Mouse (Mus musculus): ENCODE results near the gene Cog6. TPM values are rescaled to one million over a fixed set of nuclear protein-coding genes. Genes with fewer than 3 reads are reported as not detected.

Cog6 gene
- polyA plus RNA-seq, 1 experiment: 7.2 TPM

DNA sequence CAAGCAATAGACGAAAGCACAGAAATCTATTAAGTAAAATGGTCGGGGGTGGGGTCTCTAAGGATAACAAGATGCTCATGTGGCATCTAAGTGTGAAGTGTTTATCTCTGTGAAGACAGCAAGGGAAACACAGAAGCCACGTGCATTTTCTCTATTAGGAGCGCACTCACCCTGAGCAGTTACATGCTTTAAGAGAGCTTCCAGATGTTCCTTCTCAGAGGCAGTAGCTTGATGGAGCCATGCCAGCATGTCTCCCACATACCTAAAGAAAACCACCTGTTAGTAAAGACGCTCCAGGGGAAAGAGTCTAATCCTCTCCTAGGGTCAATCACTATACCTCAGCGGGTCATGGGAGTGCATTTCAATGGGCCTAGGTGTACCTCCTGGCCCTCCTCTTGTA lies 15.0 kb downstream of the Cog6 start:
- DNase-seq (ENCODE audit: low read depth in 1 of 2, low spot score in 2 of 2): no peak
- Histone ChIP-seq H3K36me3 (ENCODE audit: control insufficient read depth, insufficient read depth, low read length) (peaks cover 27% of the 10 kb centered on the region), H3K4me3 (ENCODE audit: extremely low read depth, insufficient read depth, insufficient read length) (no peak overlapping the region), H3K4me1 (ENCODE audit: control insufficient read depth, insufficient read depth, insufficient read length) (no peaks in the 10 kb centered on the region), H3K27ac (ENCODE audit: insufficient read depth, low read length) (no peak overlapping the region), H3K27me3 (ENCODE audit: control insufficient read depth, insufficient read depth, low read length) (no peaks in the 10 kb centered on the region)
- 88% methylated on average over 6 of the region's 6 CpGs for WGBS
- TF ChIP-seq POLR2A (IDR thresholded peaks at IDR 0.05; ENCODE audit: low read depth, low read length) (no peak), CTCF (IDR thresholded peaks at IDR 0.05; ENCODE audit: extremely low read depth, insufficient read depth, insufficient read length, insufficient replicate concordance) (no peak)

DNA sequence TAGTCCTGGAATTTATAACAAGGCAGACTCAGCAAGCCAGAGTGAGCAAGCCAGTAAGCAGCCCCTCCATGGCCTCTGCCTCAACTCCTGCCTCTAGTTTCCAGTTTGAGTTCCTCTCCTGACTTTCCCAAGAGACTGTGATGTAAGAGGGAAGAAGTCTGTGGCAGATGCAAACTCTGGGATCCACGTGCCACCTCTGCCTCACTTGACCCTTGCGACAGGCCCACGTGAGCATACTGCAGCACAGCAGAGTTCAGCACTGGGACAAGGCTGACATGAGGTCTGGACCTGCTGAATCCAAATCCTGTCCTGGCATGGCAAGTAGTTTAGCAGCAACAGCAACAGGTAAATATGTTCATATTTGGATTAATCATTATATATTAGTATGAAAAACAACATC lies 17.0 kb downstream of the Cog6 start:
- DNase-seq (ENCODE audit: low read depth in 1 of 2, low spot score in 2 of 2): no peak
- 91% methylated on average over 3 of the region's 3 CpGs for WGBS
- H3K36me3 ChIP-seq (ENCODE audit: control insufficient read depth, insufficient read depth, low read length): peaks cover 31% of the 10 kb centered on the region
- no peak overlapping the region for H3K27ac ChIP-seq (ENCODE audit: insufficient read depth, low read length)
- no peaks in the 10 kb centered on the region for H3K4me1 ChIP-seq (ENCODE audit: control insufficient read depth, insufficient read depth, insufficient read length)
- H3K27me3 ChIP-seq (ENCODE audit: control insufficient read depth, insufficient read depth, low read length): no peaks in the 10 kb centered on the region
- TF ChIP-seq CTCF (IDR thresholded peaks at IDR 0.05; ENCODE audit: extremely low read depth, insufficient read depth, insufficient read length, insufficient replicate concordance) (no peak), POLR2A (IDR thresholded peaks at IDR 0.05; ENCODE audit: low read depth, low read length) (no peak)
- H3K4me3 ChIP-seq (ENCODE audit: extremely low read depth, insufficient read depth, insufficient read length): no peak overlapping the region

DNA sequence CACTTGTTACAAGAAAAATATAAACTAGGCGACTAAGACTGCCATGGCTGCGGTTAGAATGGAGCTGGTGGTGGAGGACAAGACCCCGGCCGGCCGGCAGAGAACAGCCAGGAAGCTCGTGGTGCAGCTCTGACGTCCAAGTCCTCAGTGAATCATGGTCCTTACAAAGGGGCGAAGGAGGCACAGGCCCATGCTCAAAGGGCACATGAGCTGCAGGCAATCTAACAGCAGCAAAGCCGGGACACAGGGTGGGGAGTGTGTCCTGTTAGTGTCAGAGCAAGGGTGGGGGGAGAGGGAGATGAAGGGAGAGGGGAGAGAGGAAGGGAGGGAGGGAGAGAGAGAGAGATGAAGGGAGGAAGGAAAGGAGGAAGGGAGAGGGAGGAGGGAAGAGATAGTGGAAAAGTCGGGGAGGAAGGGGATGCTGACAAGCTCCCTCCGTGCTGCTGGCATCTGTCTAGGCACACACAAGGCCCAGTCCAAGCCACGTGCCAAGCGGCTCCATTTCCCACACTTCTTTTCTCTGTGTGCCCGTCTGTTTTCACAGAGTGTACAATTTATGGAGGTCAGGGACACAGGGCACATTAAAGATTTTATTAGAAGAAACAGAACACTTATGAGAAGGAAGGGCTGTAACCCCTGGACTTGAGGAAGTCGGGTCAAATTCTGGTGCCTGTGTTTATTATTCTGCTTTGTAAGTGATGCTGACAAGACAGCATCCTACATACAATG lies 17.9 kb downstream of the Cog6 start:
- Histone ChIP-seq H3K36me3 (ENCODE audit: control insufficient read depth, insufficient read depth, low read length) (peaks cover 31% of the 10 kb centered on the region), H3K4me1 (ENCODE audit: control insufficient read depth, insufficient read depth, insufficient read length) (no peaks in the 10 kb centered on the region), H3K4me3 (ENCODE audit: extremely low read depth, insufficient read depth, insufficient read length) (no peak overlapping the region), H3K27me3 (ENCODE audit: control insufficient read depth, insufficient read depth, low read length) (no peaks in the 10 kb centered on the region), H3K27ac (ENCODE audit: insufficient read depth, low read length) (no peak overlapping the region)
- no peak for DNase-seq (ENCODE audit: low read depth in 1 of 2, low spot score in 2 of 2)
- whole genome bisulfite sequencing: 92% methylated on average over 15 of the region's 15 CpGs
- TF ChIP-seq POLR2A (IDR thresholded peaks at IDR 0.05; ENCODE audit: low read depth, low read length): no peak
- no peak for TF ChIP-seq CTCF (IDR thresholded peaks at IDR 0.05; ENCODE audit: extremely low read depth, insufficient read depth, insufficient read length, insufficient replicate concordance)

DNA sequence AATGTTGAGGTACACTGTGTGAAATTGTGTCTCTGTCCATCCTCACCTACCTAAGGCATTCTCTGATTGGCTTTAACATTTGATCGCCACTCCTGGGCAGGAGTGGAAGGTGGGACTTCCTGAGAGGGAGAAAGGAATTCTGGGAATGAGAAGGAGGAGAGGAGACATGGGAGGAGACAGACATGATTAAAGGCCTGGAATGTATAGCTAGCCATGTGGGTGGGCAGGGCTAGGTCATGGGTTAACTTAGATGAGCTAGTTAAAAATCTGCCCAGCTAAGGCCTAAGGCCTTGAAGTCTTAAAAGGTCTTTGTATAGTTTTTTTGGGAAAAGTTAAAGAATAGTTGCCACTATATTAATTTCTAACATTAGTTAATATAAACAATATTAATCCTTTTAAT lies 19.7 kb downstream of the Cog6 start:
- no peaks in the 10 kb centered on the region for H3K4me1 ChIP-seq (ENCODE audit: control insufficient read depth, insufficient read depth, insufficient read length)
- WGBS: 95% methylated on average over 1 of the region's 1 CpGs
- no peak for DNase-seq (ENCODE audit: low read depth in 1 of 2, low spot score in 2 of 2)
- no peak for TF ChIP-seq POLR2A (IDR thresholded peaks at IDR 0.05; ENCODE audit: low read depth, low read length)
- no peaks in the 10 kb centered on the region for H3K27me3 ChIP-seq (ENCODE audit: control insufficient read depth, insufficient read depth, low read length)
- H3K27ac ChIP-seq (ENCODE audit: insufficient read depth, low read length): no peak overlapping the region
- H3K36me3 ChIP-seq (ENCODE audit: control insufficient read depth, insufficient read depth, low read length): peaks cover 32% of the 10 kb centered on the region
- H3K4me3 ChIP-seq (ENCODE audit: extremely low read depth, insufficient read depth, insufficient read length): no peak overlapping the region

GRCm38 (mm10) chr3:52996635-52997034 lies 20.4 kb downstream of the Cog6 start:
- no peak for DNase-seq (ENCODE audit: low read depth in 1 of 2, low spot score in 2 of 2)
- WGBS: 93% methylated on average over 5 of the region's 5 CpGs
- no peaks in the 10 kb centered on the region for H3K4me1 ChIP-seq (ENCODE audit: control insufficient read depth, insufficient read depth, insufficient read length)
- peaks cover 27% of the 10 kb centered on the region for H3K36me3 ChIP-seq (ENCODE audit: control insufficient read depth, insufficient read depth, low read length)
- TF ChIP-seq POLR2A (IDR thresholded peaks at IDR 0.05; ENCODE audit: low read depth, low read length) (no peak), CTCF (IDR thresholded peaks at IDR 0.05; ENCODE audit: extremely low read depth, insufficient read depth, insufficient read length, insufficient replicate concordance) (no peak)
- H3K4me3 ChIP-seq (ENCODE audit: extremely low read depth, insufficient read depth, insufficient read length): no peak overlapping the region
- H3K27ac ChIP-seq (ENCODE audit: insufficient read depth, low read length): no peak overlapping the region
- no peaks in the 10 kb centered on the region for H3K27me3 ChIP-seq (ENCODE audit: control insufficient read depth, insufficient read depth, low read length)

DNA sequence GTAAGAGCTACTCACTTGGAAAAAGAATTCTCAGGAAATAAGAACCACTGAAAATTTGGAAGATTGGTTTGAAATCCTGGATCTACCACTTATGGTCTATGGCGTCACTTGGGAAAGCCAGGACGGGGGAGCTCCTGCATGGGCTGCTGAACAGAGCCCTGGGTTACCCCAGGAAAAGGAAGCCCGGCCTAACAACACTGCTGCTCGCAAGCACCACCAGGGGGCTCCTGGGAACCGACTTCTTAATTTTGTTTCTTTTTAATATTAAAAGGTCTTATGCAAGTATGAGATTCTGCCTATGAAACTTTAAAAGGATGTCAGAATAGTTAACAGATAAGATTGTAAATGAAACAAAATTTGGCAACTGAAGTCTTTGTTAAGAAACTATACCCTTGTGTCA lies 22.4 kb downstream of the Cog6 start:
- H3K4me1 ChIP-seq (ENCODE audit: control insufficient read depth, insufficient read depth, insufficient read length): no peaks in the 10 kb centered on the region; the same call in 1 of the 2 replicates
- peaks cover 19% of the 10 kb centered on the region for H3K36me3 ChIP-seq (ENCODE audit: control insufficient read depth, insufficient read depth, low read length)
- no peak for DNase-seq (ENCODE audit: low read depth in 1 of 2, low spot score in 2 of 2)
- 59% methylated on average over 5 of the region's 5 CpGs for WGBS
- no peaks in the 10 kb centered on the region for H3K27me3 ChIP-seq (ENCODE audit: control insufficient read depth, insufficient read depth, low read length)
- no peak overlapping the region for H3K4me3 ChIP-seq (ENCODE audit: extremely low read depth, insufficient read depth, insufficient read length)
- no peak for TF ChIP-seq CTCF (IDR thresholded peaks at IDR 0.05; ENCODE audit: extremely low read depth, insufficient read depth, insufficient read length, insufficient replicate concordance)
- no peak overlapping the region for H3K27ac ChIP-seq (ENCODE audit: insufficient read depth, low read length)

GRCm38 (mm10) chr3:52993296-52993695 lies 23.7 kb downstream of the Cog6 start:
- no peak for TF ChIP-seq CTCF (IDR thresholded peaks at IDR 0.05; ENCODE audit: extremely low read depth, insufficient read depth, insufficient read length, insufficient replicate concordance)
- TF ChIP-seq POLR2A (IDR thresholded peaks at IDR 0.05; ENCODE audit: low read depth, low read length): no peak
- H3K4me3 ChIP-seq (ENCODE audit: extremely low read depth, insufficient read depth, insufficient read length): no peak overlapping the region
- no peak for DNase-seq (ENCODE audit: low read depth in 1 of 2, low spot score in 2 of 2)
- H3K27me3 ChIP-seq (ENCODE audit: control insufficient read depth, insufficient read depth, low read length): no peaks in the 10 kb centered on the region
- H3K27ac ChIP-seq (ENCODE audit: insufficient read depth, low read length): no peak overlapping the region
- no peaks in the 10 kb centered on the region; the same call in 1 of the 2 replicates for H3K4me1 ChIP-seq (ENCODE audit: control insufficient read depth, insufficient read depth, insufficient read length)
- peaks cover 24% of the 10 kb centered on the region for H3K36me3 ChIP-seq (ENCODE audit: control insufficient read depth, insufficient read depth, low read length)
- 93% methylated on average over 10 of the region's 10 CpGs for WGBS

Measured in spleen, adult 2 months (tissue).